Mouse (Mus musculus) liver, embryonic 14.5 days (tissue): ENCODE measurements around the gene Gtf2a2. TPM values are rescaled to one million over a fixed set of nuclear protein-coding genes. Genes with fewer than 3 reads are reported as not detected.

Experiments used
- ATAC-seq: fragments of 200-750 bp; cut with Nextera tagmentation; 2 replicates; pipeline ENCODE4 v1.8.0; 2017; ENCODE audit warnings: moderate number of reproducible peaks, mild to moderate bottlenecking, moderate library complexity; ENCODE audit not compliant: insufficient read depth
- DNase-seq, 3 experiments: peaks; one replicate each; pipeline ENCODE4 v3.0.0-alpha.2; 2012 to 2013; ENCODE audit warnings: low read depth in 3 of 3, low spot score in 3 of 3
- H3K27ac ChIP-seq: fragments of 300-500 bp; sonication (generic); 2 replicates; pipeline ENCODE4 v1.5.1; 2014; ENCODE audit warnings: moderate library complexity, mild to moderate bottlenecking, control low read depth, inconsistent platforms
- H3K27me3 ChIP-seq: fragments of 300-500 bp; sonication (generic); 2 replicates; pipeline ENCODE4 v1.6.1; 2014; ENCODE audit warnings: mild to moderate bottlenecking, low read length, moderate library complexity; ENCODE audit not compliant: control insufficient read depth, insufficient read depth
- H3K36me3 ChIP-seq: fragments of 300-500 bp; sonication (generic); replicated peaks from 2 replicates; pipeline ENCODE4 v1.6.1; 2014; ENCODE audit warnings: low read depth; ENCODE audit not compliant: control insufficient read depth, insufficient read depth
- H3K4me1 ChIP-seq, 2 experiments: fragments of 200-500 bp in 1 of 2; fragments of 300-500 bp in 1 of 2; sonication (generic) in 1 of 2; replicated peaks; 2 replicates each; pipeline ENCODE4 v1.6.1; 2012 to 2014; ENCODE audit warnings: antibody characterized with exemption in 1 of 2, inconsistent platforms in 1 of 2, low read length in 1 of 2; ENCODE audit not compliant: control insufficient read depth in 2 of 2, insufficient read depth in 2 of 2
- H3K4me2 ChIP-seq: fragments of 300-500 bp; sonication (generic); 2 replicates; pipeline ENCODE4 v1.6.1; 2014; ENCODE audit warnings: low read depth, mild to moderate bottlenecking, control low read depth, moderate library complexity
- H3K4me3 ChIP-seq, 2 experiments: fragments of 200-500 bp in 1 of 2; fragments of 300-500 bp in 1 of 2; sonication (generic) in 1 of 2; 2 replicates each; pipeline ENCODE4 v1.5.1; 2012 to 2014; ENCODE audit warnings: low read depth in 2 of 2, low read length in 2 of 2, mild to moderate bottlenecking in 2 of 2, control low read depth in 1 of 2, inconsistent platforms in 1 of 2, moderate library complexity in 1 of 2; ENCODE audit not compliant: insufficient read depth in 1 of 2
- H3K9ac ChIP-seq: fragments of 300-500 bp; sonication (generic); replicated peaks from 2 replicates; pipeline ENCODE4 v1.6.1; 2014; ENCODE audit warnings: mild to moderate bottlenecking, control low read depth, moderate library complexity
- H3K9me3 ChIP-seq: fragments of 300-500 bp; sonication (generic); 2 replicates; pipeline ENCODE4 v1.6.1; 2016; ENCODE audit warnings: low read length, mixed read lengths; ENCODE audit not compliant: control insufficient read depth
- CTCF ChIP-seq: IDR thresholded peaks from 2 replicates; pipeline ENCODE4 v1.5.1; 2016; ENCODE audit warnings: antibody characterized with exemption, low read depth, control low read depth
- EP300 ChIP-seq: IDR thresholded peaks from 2 replicates; pipeline ENCODE4 v1.6.1; 2016; ENCODE audit warnings: antibody characterized with exemption, low read depth
- WGBS: fragments of 180-500 bp; shearing (Covaris S2); extraction: QIAGEN DNeasy Blood & Tissue Kit; methylation state at CpG from one replicate; pipeline ENCODE4 v1.1.7; 2014; ENCODE audit not compliant: insufficient replicate concordance; 5-methylcytosine and 5-hydroxymethylcytosine counted together
- polyA plus RNA-seq, 2 experiments: library from polyadenylated mRNA; depleted of rRNA in 1 of 2; stranded (reverse) in 1 of 2; unstranded in 1 of 2; fragments of >200 nt; fragmentation: Nextera tagmentation in 1 of 2; extraction: Ambion mirVana in 1 of 2; gene quantifications; 2 replicates each; pipeline versions ENCODE4 v1.2.1 to v1.2.3; 2012 to 2014

Gene Gtf2a2
- polyA plus RNA-seq, 2 experiments = 55.2 to 150 TPM

DNA sequence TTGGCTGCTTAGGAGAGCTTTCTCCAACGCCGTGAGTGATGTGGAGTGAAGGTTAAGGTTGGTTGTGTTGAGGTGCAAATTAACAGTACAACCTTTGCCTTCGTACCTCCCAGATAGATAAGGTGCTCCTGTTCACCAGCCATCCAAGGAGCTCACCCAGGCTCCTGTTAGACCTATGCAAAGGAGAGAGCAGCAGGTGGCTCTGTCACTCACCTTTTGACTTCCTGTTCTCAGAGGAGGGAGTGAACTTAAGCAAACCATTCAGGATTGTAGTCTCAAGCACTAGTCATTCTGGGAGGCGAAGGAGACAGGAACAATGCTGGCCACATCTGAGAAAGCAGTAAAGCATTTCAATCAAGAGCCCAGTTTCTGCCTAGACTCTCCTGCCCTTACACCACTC is 24.3 kb downstream of the Gtf2a2 start:
- DNase-seq = no peak
- no peak overlapping the region for H3K9ac ChIP-seq
- no peak overlapping the region for H3K4me2 ChIP-seq
- no peaks in the 10 kb centered on the region for H3K27me3 ChIP-seq
- no peaks in the 10 kb centered on the region for H3K36me3 ChIP-seq
- no peaks in the 10 kb centered on the region; the same call in 1 of the 2 replicates for H3K9me3 ChIP-seq
- WGBS = 52% methylated on average over 4 of the region's 4 CpGs
- H3K4me1 ChIP-seq = 0 out of 4 replicates have a peak, but pooled peaks cover 0 to 4% of the 10 kb centered on the region in 2 experiments
- ATAC-seq = no peak
- TF ChIP-seq CTCF (no peak), EP300 (no peak)
- H3K4me3 ChIP-seq = no peak overlapping the region
- no peak overlapping the region for H3K27ac ChIP-seq

GRCm38 (mm10) chr9:70037988-70038387 is 25.6 kb downstream of the Gtf2a2 start, which contains the start of gene Gcnt3:
Gene Gcnt3, minus strand, starts transcription at chr9:70038088.
- H3K9me3 ChIP-seq = no peaks in the 10 kb centered on the region; the same call in 1 of the 2 replicates
- no peak for DNase-seq
- no peak within 1 kb of the TSS for H3K27ac ChIP-seq
- no peak for ATAC-seq
- no peak within 1 kb of the TSS for H3K4me3 ChIP-seq
- peaks cover 0 to 7% of the 10 kb centered on the region in 2 experiments; a peak in 3 of 4 replicates for H3K4me1 ChIP-seq
- no peak within 1 kb of the TSS for H3K9ac ChIP-seq
- no peaks in the 10 kb centered on the region for H3K36me3 ChIP-seq
- no peak within 1 kb of the TSS for H3K4me2 ChIP-seq
- WGBS = 65% methylated on average over 7 of the region's 7 CpGs
- no peaks in the 10 kb centered on the region for H3K27me3 ChIP-seq
- TF ChIP-seq EP300 = no peak
- TF ChIP-seq CTCF = no peak

DNA sequence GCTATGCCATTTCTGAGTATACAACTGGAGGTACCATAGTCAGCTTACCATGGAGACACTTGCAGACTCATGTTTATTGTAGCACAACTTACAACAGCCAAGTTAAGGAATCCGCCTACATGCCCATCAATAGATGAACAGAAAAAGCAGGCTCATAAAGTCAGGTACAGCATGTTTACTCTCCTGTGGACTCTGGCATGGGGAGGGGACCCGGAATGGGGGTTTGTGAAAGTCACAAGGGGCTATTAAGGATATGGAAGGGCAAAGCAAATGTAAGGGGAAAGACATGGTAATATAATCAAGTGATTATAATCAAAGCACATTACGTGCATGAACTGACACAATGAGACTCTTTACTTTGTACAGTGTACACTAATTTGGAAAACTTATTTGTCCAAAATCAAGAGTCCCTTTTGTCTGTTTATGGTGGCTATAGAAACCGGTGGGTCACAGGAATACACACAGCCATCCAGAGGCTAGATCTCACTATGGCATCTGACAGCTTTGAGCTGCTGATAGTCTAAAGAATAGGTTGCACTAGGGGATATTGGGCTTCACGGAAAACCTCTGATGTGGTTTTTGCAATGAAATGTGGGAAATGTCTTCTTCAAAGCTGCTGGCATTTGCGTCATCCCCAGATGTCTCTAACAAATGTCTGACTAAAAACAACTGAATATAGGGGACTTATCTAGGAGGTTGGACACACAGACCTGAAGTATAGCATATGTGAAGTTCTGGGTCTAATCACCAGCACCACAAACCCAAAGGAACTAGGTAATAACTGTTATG is 27.4 kb downstream of the Gtf2a2 start:
- no peak for ATAC-seq
- Histone ChIP-seq H3K4me1 (peaks cover 2 to 18% of the 10 kb centered on the region in 2 experiments), H3K4me3 (no peak overlapping the region), H3K36me3 (no peaks in the 10 kb centered on the region), H3K27ac (no peak overlapping the region), H3K27me3 (no peaks in the 10 kb centered on the region), H3K9ac (no peak overlapping the region), H3K9me3 (no peaks in the 10 kb centered on the region; the same call in 1 of the 2 replicates), H3K4me2 (no peak overlapping the region)
- 67% methylated on average over 6 of the region's 6 CpGs for WGBS
- TF ChIP-seq EP300 = no peak
- no peak for TF ChIP-seq CTCF
- no peak for DNase-seq

DNA sequence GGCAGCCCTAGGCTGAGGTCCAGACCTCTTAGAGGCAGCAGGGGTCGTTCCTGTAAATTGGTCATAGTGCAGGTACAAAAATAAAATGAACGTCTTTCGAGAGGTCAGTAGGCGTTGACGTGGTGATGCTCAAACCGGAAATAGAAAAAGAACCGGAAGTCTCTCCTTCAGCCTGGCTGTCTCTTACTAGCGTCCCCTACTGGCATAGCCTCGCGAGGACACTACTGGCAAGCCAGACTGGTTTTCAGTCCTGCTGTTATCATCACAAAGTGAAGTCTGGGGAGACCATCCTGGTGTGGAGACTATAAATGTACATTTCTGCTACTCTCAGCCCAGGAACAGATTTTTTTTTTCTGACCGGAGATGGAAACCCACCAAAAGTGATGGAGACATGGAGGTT is 28.2 kb downstream of the Gtf2a2 start:
- Histone ChIP-seq H3K9me3 (no peaks in the 10 kb centered on the region; the same call in 1 of the 2 replicates), H3K27me3 (no peaks in the 10 kb centered on the region), H3K4me1 (peaks cover 10 to 23% of the 10 kb centered on the region in 2 experiments), H3K36me3 (no peaks in the 10 kb centered on the region), H3K4me2 (no peak overlapping the region), H3K27ac (no peak overlapping the region), H3K4me3 (no peak overlapping the region), H3K9ac (no peak overlapping the region)
- no peak for DNase-seq
- WGBS = 74% methylated on average over 11 of the region's 11 CpGs
- TF ChIP-seq EP300 (no peak), CTCF (no peak; the same call in 1 of the 2 replicates)
- no peak for ATAC-seq

GRCm38 (mm10) chr9:70042137-70042536 is 29.8 kb downstream of the Gtf2a2 start:
- ATAC-seq = no peak
- Histone ChIP-seq H3K27me3 (no peaks in the 10 kb centered on the region), H3K9ac (no peak overlapping the region), H3K4me1 (peaks cover 23 to 36% of the 10 kb centered on the region in 2 experiments), H3K9me3 (no peaks in the 10 kb centered on the region; the same call in 1 of the 2 replicates), H3K27ac (no peak overlapping the region), H3K4me2 (no peak overlapping the region), H3K36me3 (no peaks in the 10 kb centered on the region), H3K4me3 (no peak overlapping the region)
- TF ChIP-seq EP300 (no peak), CTCF (no peak)
- WGBS = 71% methylated on average over 4 of the region's 4 CpGs
- DNase-seq = no peak
